Mouse (Mus musculus): ENCODE results near the gene Nup85. TPM values are rescaled to one million over a fixed set of nuclear protein-coding genes. Genes with fewer than 3 reads are reported as not detected.

Gene Nup85
- polyA plus RNA-seq, 1 experiment from 2014 or later, result 210 TPM

- DNase-seq (ENCODE audit: low spot score) (no peak), ATAC-seq (replicated peaks; ENCODE audit: insufficient number of reproducible peaks, low FRiP score, low TSS enrichment, low read depth) (no peak)
- Histone ChIP-seq H3K27ac (replicated peaks; ENCODE audit: low read depth, low read length) (no peak overlapping the region), H3K4me3 (ENCODE audit: low read depth, low read length) (no peak overlapping the region), H3K4me2 (ENCODE audit: low read depth, low read length) (no peak overlapping the region), H3K9ac (replicated peaks; ENCODE audit: low read length) (no peak overlapping the region), H3K9me3 (replicated peaks; ENCODE audit: control insufficient read depth, low read length) (no peaks in the 10 kb centered on the region), H3K36me3 (replicated peaks; ENCODE audit: control insufficient read depth, insufficient read depth, low read depth, low read length) (no peaks in the 10 kb centered on the region), H3K27me3 (ENCODE audit: control insufficient read depth, insufficient read depth, low read length) (no peaks in the 10 kb centered on the region), H3K4me1 (ENCODE audit: control insufficient read depth, insufficient read depth, low read length) (no peaks in the 10 kb centered on the region)
- WGBS, result 89% methylated on average over 7 of the region's 7 CpGs
Measured at GRCm38 (mm10) chr11:115616371-115616770, 52.1 kb downstream of the Nup85 start.

GRCm38 (mm10) chr11:115616893-115617292 is 52.7 kb downstream of the Nup85 start:
- Histone ChIP-seq H3K9me3 (replicated peaks; ENCODE audit: control insufficient read depth, low read length) (no peaks in the 10 kb centered on the region), H3K27me3 (ENCODE audit: control insufficient read depth, insufficient read depth, low read length) (no peaks in the 10 kb centered on the region), H3K9ac (replicated peaks; ENCODE audit: low read length) (no peak overlapping the region), H3K36me3 (replicated peaks; ENCODE audit: control insufficient read depth, insufficient read depth, low read depth, low read length) (no peaks in the 10 kb centered on the region), H3K4me1 (ENCODE audit: control insufficient read depth, insufficient read depth, low read length) (no peaks in the 10 kb centered on the region), H3K4me2 (ENCODE audit: low read depth, low read length) (no peak overlapping the region), H3K27ac (replicated peaks; ENCODE audit: low read depth, low read length) (no peak overlapping the region), H3K4me3 (ENCODE audit: low read depth, low read length) (no peak overlapping the region)
- DNase-seq (ENCODE audit: low spot score) (no peak), ATAC-seq (replicated peaks; ENCODE audit: insufficient number of reproducible peaks, low FRiP score, low TSS enrichment, low read depth) (no peak)
- 73% methylated on average over 6 of the region's 6 CpGs for WGBS

- DNase-seq (ENCODE audit: low spot score), result no peak
- ATAC-seq (replicated peaks; ENCODE audit: insufficient number of reproducible peaks, low FRiP score, low TSS enrichment, low read depth), result no peak
- H3K27ac ChIP-seq (replicated peaks; ENCODE audit: low read depth, low read length), result no peak overlapping the region
- 67% methylated on average over 2 of the region's 2 CpGs for WGBS
- no peaks in the 10 kb centered on the region for H3K4me1 ChIP-seq (ENCODE audit: control insufficient read depth, insufficient read depth, low read length)
- no peak overlapping the region for H3K4me3 ChIP-seq (ENCODE audit: low read depth, low read length)
- H3K9ac ChIP-seq (replicated peaks; ENCODE audit: low read length), result no peak overlapping the region
- H3K27me3 ChIP-seq (ENCODE audit: control insufficient read depth, insufficient read depth, low read length), result no peaks in the 10 kb centered on the region
- no peaks in the 10 kb centered on the region for H3K36me3 ChIP-seq (replicated peaks; ENCODE audit: control insufficient read depth, insufficient read depth, low read depth, low read length)
- H3K4me2 ChIP-seq (ENCODE audit: low read depth, low read length), result no peak overlapping the region
- H3K9me3 ChIP-seq (replicated peaks; ENCODE audit: control insufficient read depth, low read length), result no peaks in the 10 kb centered on the region
Measured at GRCm38 (mm10) chr11:115618001-115618400, 53.8 kb downstream of the Nup85 start.

GRCm38 (mm10) chr11:115618732-115619516 is 54.7 kb downstream of the Nup85 start:
- H3K9ac ChIP-seq (replicated peaks; ENCODE audit: low read length), result no peak overlapping the region
- H3K4me2 ChIP-seq (ENCODE audit: low read depth, low read length), result no peak overlapping the region
- no peak overlapping the region for H3K27ac ChIP-seq (replicated peaks; ENCODE audit: low read depth, low read length)
- ATAC-seq (replicated peaks; ENCODE audit: insufficient number of reproducible peaks, low FRiP score, low TSS enrichment, low read depth), result no peak
- no peak overlapping the region for H3K4me3 ChIP-seq (ENCODE audit: low read depth, low read length)
- DNase-seq (ENCODE audit: low spot score), result no peak
- WGBS, result 87% methylated on average over 16 of the region's 16 CpGs
- H3K27me3 ChIP-seq (ENCODE audit: control insufficient read depth, insufficient read depth, low read length), result no peaks in the 10 kb centered on the region
- no peaks in the 10 kb centered on the region for H3K9me3 ChIP-seq (replicated peaks; ENCODE audit: control insufficient read depth, low read length)
- H3K4me1 ChIP-seq (ENCODE audit: control insufficient read depth, insufficient read depth, low read length), result no peaks in the 10 kb centered on the region
- H3K36me3 ChIP-seq (replicated peaks; ENCODE audit: control insufficient read depth, insufficient read depth, low read depth, low read length), result no peaks in the 10 kb centered on the region

GRCm38 (mm10) chr11:115619949-115620348 is 55.7 kb downstream of the Nup85 start:
- ATAC-seq (replicated peaks; ENCODE audit: insufficient number of reproducible peaks, low FRiP score, low TSS enrichment, low read depth), result no peak
- no peaks in the 10 kb centered on the region for H3K36me3 ChIP-seq (replicated peaks; ENCODE audit: control insufficient read depth, insufficient read depth, low read depth, low read length)
- H3K4me2 ChIP-seq (ENCODE audit: low read depth, low read length), result no peak overlapping the region
- no peak overlapping the region for H3K9ac ChIP-seq (replicated peaks; ENCODE audit: low read length)
- no peak overlapping the region for H3K27ac ChIP-seq (replicated peaks; ENCODE audit: low read depth, low read length)
- H3K27me3 ChIP-seq (ENCODE audit: control insufficient read depth, insufficient read depth, low read length), result no peaks in the 10 kb centered on the region
- no peaks in the 10 kb centered on the region for H3K4me1 ChIP-seq (ENCODE audit: control insufficient read depth, insufficient read depth, low read length)
- no peaks in the 10 kb centered on the region for H3K9me3 ChIP-seq (replicated peaks; ENCODE audit: control insufficient read depth, low read length)
- 92% methylated on average over 7 of the region's 7 CpGs for WGBS
- H3K4me3 ChIP-seq (ENCODE audit: low read depth, low read length), result no peak overlapping the region
- no peak for DNase-seq (ENCODE audit: low spot score)

- Histone ChIP-seq H3K27me3 (ENCODE audit: control insufficient read depth, insufficient read depth, low read length) (no peaks in the 10 kb centered on the region), H3K27ac (replicated peaks; ENCODE audit: low read depth, low read length) (no peak overlapping the region), H3K9me3 (replicated peaks; ENCODE audit: control insufficient read depth, low read length) (no peaks in the 10 kb centered on the region), H3K4me2 (ENCODE audit: low read depth, low read length) (no peak overlapping the region), H3K4me3 (ENCODE audit: low read depth, low read length) (no peak overlapping the region), H3K9ac (replicated peaks; ENCODE audit: low read length) (no peak overlapping the region), H3K36me3 (replicated peaks; ENCODE audit: control insufficient read depth, insufficient read depth, low read depth, low read length) (no peaks in the 10 kb centered on the region), H3K4me1 (ENCODE audit: control insufficient read depth, insufficient read depth, low read length) (no peaks in the 10 kb centered on the region)
- WGBS, result 73% methylated on average over 9 of the region's 9 CpGs
- DNase-seq (ENCODE audit: low spot score) (no peak), ATAC-seq (replicated peaks; ENCODE audit: insufficient number of reproducible peaks, low FRiP score, low TSS enrichment, low read depth) (no peak)
Measured at GRCm38 (mm10) chr11:115623487-115624070, 59.3 kb downstream of the Nup85 start.

GRCm38 (mm10) chr11:115625877-115626276 is 61.6 kb downstream of the Nup85 start:
- no peak for DNase-seq (ENCODE audit: low spot score)
- WGBS, result 83% methylated on average over 9 of the region's 9 CpGs
- no peak overlapping the region for H3K4me3 ChIP-seq (ENCODE audit: low read depth, low read length)

GRCm38 (mm10) chr11:115626824-115627616 is 62.8 kb downstream of the Nup85 start:
- ATAC-seq (replicated peaks; ENCODE audit: insufficient number of reproducible peaks, low FRiP score, low TSS enrichment, low read depth), result no peak
- DNase-seq (ENCODE audit: low spot score), result no peak
- Histone ChIP-seq H3K27ac (replicated peaks; ENCODE audit: low read depth, low read length) (no peak overlapping the region), H3K9ac (replicated peaks; ENCODE audit: low read length) (no peak overlapping the region; the same call in 1 of the 2 replicates), H3K4me3 (ENCODE audit: low read depth, low read length) (peak overlapping the region; percentile 47), H3K4me2 (ENCODE audit: low read depth, low read length) (peak overlapping the region; percentile 77), H3K9me3 (replicated peaks; ENCODE audit: control insufficient read depth, low read length) (no peaks in the 10 kb centered on the region), H3K27me3 (ENCODE audit: control insufficient read depth, insufficient read depth, low read length) (no peaks in the 10 kb centered on the region), H3K4me1 (ENCODE audit: control insufficient read depth, insufficient read depth, low read length) (no peaks in the 10 kb centered on the region), H3K36me3 (replicated peaks; ENCODE audit: control insufficient read depth, insufficient read depth, low read depth, low read length) (no peaks in the 10 kb centered on the region)
- WGBS, result 51% methylated on average over 11 of the region's 11 CpGs

More at GRCm38 (mm10) chr11:115625877-115626276, 61.6 kb downstream of the Nup85 start:
- H3K27ac ChIP-seq (replicated peaks; ENCODE audit: low read depth, low read length), result no peak overlapping the region
- H3K9me3 ChIP-seq (replicated peaks; ENCODE audit: control insufficient read depth, low read length), result no peaks in the 10 kb centered on the region
- ATAC-seq (replicated peaks; ENCODE audit: insufficient number of reproducible peaks, low FRiP score, low TSS enrichment, low read depth), result no peak
- H3K4me2 ChIP-seq (ENCODE audit: low read depth, low read length), result no peak overlapping the region
- H3K4me1 ChIP-seq (ENCODE audit: control insufficient read depth, insufficient read depth, low read length), result no peaks in the 10 kb centered on the region
- no peaks in the 10 kb centered on the region for H3K36me3 ChIP-seq (replicated peaks; ENCODE audit: control insufficient read depth, insufficient read depth, low read depth, low read length)
- no peak overlapping the region for H3K9ac ChIP-seq (replicated peaks; ENCODE audit: low read length)
- no peaks in the 10 kb centered on the region for H3K27me3 ChIP-seq (ENCODE audit: control insufficient read depth, insufficient read depth, low read length)

Measured in embryonic facial prominence, embryonic 11.5 days (tissue).